Mouse (Mus musculus): ENCODE results near the gene Has1. TPM values are rescaled to one million over a fixed set of nuclear protein-coding genes. Genes with fewer than 3 reads are reported as not detected.

The Has1 gene
- polyA plus RNA-seq (2014; fragmentation: Nextera tagmentation; extraction: Ambion mirVana) = 0.93 and 1.7 TPM in 2 replicates

GRCm38 (mm10) chr17:17855064-17855838 is at the start of gene Has1:
Gene Has1 (minus strand): TSS chr17:17855205.
- no peak within 1 kb of the TSS for H3K9ac ChIP-seq (replicated peaks; ENCODE audit: low read depth, low read length)
- no peak within 1 kb of the TSS for H3K4me3 ChIP-seq (ENCODE audit: low read depth, low read length)
- WGBS = 47% methylated on average over 8 of the region's 8 CpGs
- no peak for ATAC-seq (ENCODE audit: low read depth)
- no peaks in the 10 kb centered on the region for H3K9me3 ChIP-seq (ENCODE audit: control insufficient read depth, low read length)
- no peaks in the 10 kb centered on the region for H3K36me3 ChIP-seq (ENCODE audit: control insufficient read depth, insufficient read depth, low read length)
- H3K27me3 ChIP-seq (ENCODE audit: control insufficient read depth, insufficient read depth, low read length) = no peaks in the 10 kb centered on the region
- H3K4me1 ChIP-seq (ENCODE audit: control insufficient read depth, insufficient read depth, low read length) = no peaks in the 10 kb centered on the region
- H3K27ac ChIP-seq (ENCODE audit: low read depth, low read length) = no peak within 1 kb of the TSS
- no peak within 1 kb of the TSS for H3K4me2 ChIP-seq (ENCODE audit: low read depth, low read length)

DNA sequence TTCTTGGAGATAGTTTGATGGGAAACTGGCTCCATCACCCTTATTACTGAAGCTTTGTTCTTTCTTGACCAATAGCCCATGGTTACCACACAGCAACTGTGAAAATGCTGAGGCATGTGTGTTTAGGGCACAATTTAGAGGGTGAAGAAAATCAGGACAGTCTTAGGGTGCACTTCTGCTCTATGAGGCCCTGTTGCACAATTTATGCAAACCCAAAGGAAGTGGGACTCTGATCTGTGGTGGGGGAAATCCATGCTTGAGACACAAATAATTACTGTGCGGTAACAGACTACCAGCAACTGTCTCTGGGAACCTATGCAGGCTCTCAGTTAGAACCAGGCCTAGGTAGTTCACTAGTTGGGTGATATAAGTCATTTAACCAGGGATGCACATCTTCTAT is 45.8 kb upstream of the Has1 start:
- H3K27me3 ChIP-seq (ENCODE audit: control insufficient read depth, insufficient read depth, low read length) = no peaks in the 10 kb centered on the region; the same call in 1 of the 2 replicates
- no peak overlapping the region for H3K4me2 ChIP-seq (ENCODE audit: low read depth, low read length)
- H3K27ac ChIP-seq (ENCODE audit: low read depth, low read length) = no peak overlapping the region
- no peaks in the 10 kb centered on the region for H3K9me3 ChIP-seq (ENCODE audit: control insufficient read depth, low read length)
- no peak overlapping the region for H3K4me3 ChIP-seq (ENCODE audit: low read depth, low read length)
- no peak for ATAC-seq (ENCODE audit: low read depth)
- H3K4me1 ChIP-seq (ENCODE audit: control insufficient read depth, insufficient read depth, low read length) = no peaks in the 10 kb centered on the region
- WGBS = 93% methylated on average over 1 of the region's 1 CpGs
- no peaks in the 10 kb centered on the region for H3K36me3 ChIP-seq (ENCODE audit: control insufficient read depth, insufficient read depth, low read length)
- no peak overlapping the region for H3K9ac ChIP-seq (replicated peaks; ENCODE audit: low read depth, low read length)

GRCm38 (mm10) chr17:17899268-17899667 is 44.3 kb upstream of the Has1 start:
- H3K9me3 ChIP-seq (ENCODE audit: control insufficient read depth, low read length) = no peaks in the 10 kb centered on the region
- H3K27me3 ChIP-seq (ENCODE audit: control insufficient read depth, insufficient read depth, low read length) = no peaks in the 10 kb centered on the region; the same call in 1 of the 2 replicates
- H3K4me3 ChIP-seq (ENCODE audit: low read depth, low read length) = no peak overlapping the region
- H3K36me3 ChIP-seq (ENCODE audit: control insufficient read depth, insufficient read depth, low read length) = no peaks in the 10 kb centered on the region
- no peak overlapping the region for H3K27ac ChIP-seq (ENCODE audit: low read depth, low read length)
- H3K4me1 ChIP-seq (ENCODE audit: control insufficient read depth, insufficient read depth, low read length) = no peaks in the 10 kb centered on the region
- H3K9ac ChIP-seq (replicated peaks; ENCODE audit: low read depth, low read length) = no peak overlapping the region
- H3K4me2 ChIP-seq (ENCODE audit: low read depth, low read length) = no peak overlapping the region
- WGBS = 83% methylated on average over 2 of the region's 2 CpGs
- peak; percentile 70; the same call in 1 of the 2 replicates for ATAC-seq (ENCODE audit: low read depth)

DNA sequence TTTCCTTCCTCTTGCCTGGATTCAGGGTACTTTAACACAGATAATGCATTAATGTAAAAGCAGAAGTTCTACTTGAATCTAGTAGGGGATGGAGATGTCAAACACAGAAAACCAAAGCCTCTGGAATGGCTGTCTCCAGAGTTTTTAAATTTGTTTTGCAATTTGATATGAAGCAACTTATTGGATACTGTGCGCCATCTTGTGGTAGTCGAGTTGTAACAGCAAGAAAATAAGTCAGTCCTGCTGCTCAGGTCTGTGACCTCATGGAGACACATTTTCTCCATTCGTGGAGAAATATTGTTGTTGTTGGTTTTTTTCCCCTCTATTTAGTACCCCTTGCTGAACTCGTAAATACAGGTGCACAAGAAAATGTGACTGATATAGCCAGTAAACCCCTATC is 41.0 kb upstream of the Has1 start:
- Histone ChIP-seq H3K4me2 (ENCODE audit: low read depth, low read length) (no peak overlapping the region), H3K4me3 (ENCODE audit: low read depth, low read length) (no peak overlapping the region), H3K9me3 (ENCODE audit: control insufficient read depth, low read length) (no peaks in the 10 kb centered on the region), H3K36me3 (ENCODE audit: control insufficient read depth, insufficient read depth, low read length) (no peaks in the 10 kb centered on the region), H3K27me3 (ENCODE audit: control insufficient read depth, insufficient read depth, low read length) (no peaks in the 10 kb centered on the region; the same call in 1 of the 2 replicates), H3K4me1 (ENCODE audit: control insufficient read depth, insufficient read depth, low read length) (no peaks in the 10 kb centered on the region), H3K27ac (ENCODE audit: low read depth, low read length) (no peak overlapping the region), H3K9ac (replicated peaks; ENCODE audit: low read depth, low read length) (no peak overlapping the region)
- 1% methylated on average over 4 of the region's 4 CpGs for WGBS
- ATAC-seq (ENCODE audit: low read depth) = no peak

DNA sequence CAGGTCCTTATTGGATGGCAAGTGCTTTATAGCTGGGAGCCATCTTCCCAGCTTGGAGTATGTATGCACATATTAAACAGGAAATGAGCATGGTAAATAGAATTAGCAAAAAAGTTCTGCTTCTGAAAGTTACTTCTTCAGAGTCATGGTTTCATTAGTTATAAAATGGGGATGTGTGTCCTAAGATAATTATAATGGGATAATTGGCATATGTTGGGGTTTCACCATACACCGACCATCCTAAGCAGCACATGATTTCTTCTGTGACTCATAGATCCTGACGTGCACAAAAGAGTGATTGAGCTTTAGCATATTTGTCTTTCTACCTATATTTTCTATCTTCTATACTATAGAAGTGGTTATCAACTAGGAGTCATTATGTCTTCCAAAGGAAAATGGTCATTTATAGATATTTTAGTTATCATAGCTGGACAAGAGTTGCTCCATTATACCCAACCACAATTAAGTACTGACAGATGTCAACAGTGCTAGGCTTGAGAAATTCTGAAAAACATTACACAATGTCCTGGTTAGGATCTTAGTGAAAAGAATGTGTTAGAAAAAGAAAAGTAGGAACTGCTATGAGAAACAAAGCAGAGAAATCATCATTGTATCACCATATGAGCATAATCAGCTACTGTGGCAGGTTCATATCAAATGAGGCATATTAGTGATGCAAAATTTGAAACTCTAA is 34.9 kb upstream of the Has1 start:
- Histone ChIP-seq H3K4me3 (ENCODE audit: low read depth, low read length) (no peak overlapping the region), H3K9me3 (ENCODE audit: control insufficient read depth, low read length) (no peaks in the 10 kb centered on the region), H3K9ac (replicated peaks; ENCODE audit: low read depth, low read length) (no peak overlapping the region), H3K27me3 (ENCODE audit: control insufficient read depth, insufficient read depth, low read length) (no peaks in the 10 kb centered on the region), H3K4me2 (ENCODE audit: low read depth, low read length) (no peak overlapping the region), H3K36me3 (ENCODE audit: control insufficient read depth, insufficient read depth, low read length) (no peaks in the 10 kb centered on the region), H3K27ac (ENCODE audit: low read depth, low read length) (no peak overlapping the region), H3K4me1 (ENCODE audit: control insufficient read depth, insufficient read depth, low read length) (no peaks in the 10 kb centered on the region)
- ATAC-seq (ENCODE audit: low read depth) = no peak
- WGBS = 93% methylated on average over 2 of the region's 2 CpGs

- 66% methylated on average over 1 of the region's 1 CpGs for WGBS
- H3K9me3 ChIP-seq (ENCODE audit: control insufficient read depth, low read length) = no peaks in the 10 kb centered on the region
- H3K9ac ChIP-seq (replicated peaks; ENCODE audit: low read depth, low read length) = no peak within 1 kb of the TSS
- H3K36me3 ChIP-seq (ENCODE audit: control insufficient read depth, insufficient read depth, low read length) = no peaks in the 10 kb centered on the region
- ATAC-seq (ENCODE audit: low read depth) = no peak
- H3K27ac ChIP-seq (ENCODE audit: low read depth, low read length) = no peak within 1 kb of the TSS
- H3K27me3 ChIP-seq (ENCODE audit: control insufficient read depth, insufficient read depth, low read length) = no peaks in the 10 kb centered on the region
- H3K4me3 ChIP-seq (ENCODE audit: low read depth, low read length) = no peak within 1 kb of the TSS
- H3K4me1 ChIP-seq (ENCODE audit: control insufficient read depth, insufficient read depth, low read length) = no peaks in the 10 kb centered on the region
- no peak within 1 kb of the TSS for H3K4me2 ChIP-seq (ENCODE audit: low read depth, low read length)
These were observed 32.8 kb upstream of the Has1 start, which contains the start of the genes Fpr2 and Fpr3 for GRCm38 (mm10) chr17:17887774-17888248. Gene Fpr2 (plus strand): TSS chr17:17887824. Gene Fpr3 (plus strand): TSS chr17:17887852.

DNA sequence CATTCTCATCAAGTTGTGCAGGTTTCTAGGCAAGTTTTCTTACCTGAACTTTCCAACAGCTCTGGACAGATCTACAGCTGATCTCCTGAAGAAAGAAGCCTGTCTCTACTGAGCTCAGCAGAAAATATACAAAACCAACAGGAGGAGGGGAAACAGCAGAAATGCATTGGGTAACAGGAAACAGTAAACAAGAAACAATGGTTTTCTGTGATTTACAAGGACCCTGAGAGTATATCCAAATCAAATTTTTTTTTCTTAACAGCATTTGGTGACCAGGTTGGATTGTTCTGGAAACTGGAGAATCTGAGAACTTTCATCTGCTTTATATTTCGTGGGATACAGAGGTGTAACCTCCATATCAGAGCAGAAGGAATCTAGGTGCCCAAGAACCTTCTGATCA is 28.8 kb upstream of the Has1 start, which contains the start of gene Fpr1:
Gene Fpr1 (minus strand): TSS at position 101 of the 400 bp plus-strand sequence.
- no peak for ATAC-seq (ENCODE audit: low read depth)
- no peak within 1 kb of the TSS for H3K4me3 ChIP-seq (ENCODE audit: low read depth, low read length)
- no peak within 1 kb of the TSS for H3K4me2 ChIP-seq (ENCODE audit: low read depth, low read length)
- WGBS = 79% methylated on average over 1 of the region's 1 CpGs
- no peak within 1 kb of the TSS for H3K27ac ChIP-seq (ENCODE audit: low read depth, low read length)
- no peaks in the 10 kb centered on the region for H3K9me3 ChIP-seq (ENCODE audit: control insufficient read depth, low read length)
- no peaks in the 10 kb centered on the region for H3K27me3 ChIP-seq (ENCODE audit: control insufficient read depth, insufficient read depth, low read length)
- H3K36me3 ChIP-seq (ENCODE audit: control insufficient read depth, insufficient read depth, low read length) = no peaks in the 10 kb centered on the region
- H3K9ac ChIP-seq (replicated peaks; ENCODE audit: low read depth, low read length) = no peak within 1 kb of the TSS
- no peaks in the 10 kb centered on the region for H3K4me1 ChIP-seq (ENCODE audit: control insufficient read depth, insufficient read depth, low read length)

- no peak for ATAC-seq (ENCODE audit: low read depth)
- Histone ChIP-seq H3K9ac (replicated peaks; ENCODE audit: low read depth, low read length) (no peak overlapping the region), H3K4me1 (ENCODE audit: control insufficient read depth, insufficient read depth, low read length) (no peaks in the 10 kb centered on the region), H3K4me3 (ENCODE audit: low read depth, low read length) (no peak overlapping the region), H3K27me3 (ENCODE audit: control insufficient read depth, insufficient read depth, low read length) (no peaks in the 10 kb centered on the region), H3K9me3 (ENCODE audit: control insufficient read depth, low read length) (no peaks in the 10 kb centered on the region), H3K36me3 (ENCODE audit: control insufficient read depth, insufficient read depth, low read length) (no peaks in the 10 kb centered on the region), H3K4me2 (ENCODE audit: low read depth, low read length) (no peak overlapping the region), H3K27ac (ENCODE audit: low read depth, low read length) (no peak overlapping the region)
- 89% methylated on average over 3 of the region's 3 CpGs for WGBS
These were observed 27.7 kb upstream of the Has1 start for GRCm38 (mm10) chr17:17882672-17883071.

DNA sequence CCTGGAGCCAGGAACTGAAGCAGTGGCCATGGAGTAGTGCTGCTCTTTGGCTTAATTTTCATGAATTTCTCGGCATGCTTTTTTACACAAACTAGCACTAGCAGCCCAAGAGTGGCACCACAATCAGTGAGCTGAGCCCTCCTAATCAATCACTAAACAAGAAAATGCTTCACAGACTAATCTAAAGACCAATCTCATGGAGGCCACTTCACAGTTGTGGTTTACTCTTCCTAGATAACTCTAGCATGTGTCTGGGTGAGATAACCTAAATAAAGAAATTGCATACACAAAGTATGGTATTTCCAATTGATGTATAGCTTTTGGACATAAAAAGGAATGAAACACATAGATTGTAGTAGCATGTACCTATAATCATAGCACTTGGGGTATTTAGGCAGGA is 24.3 kb upstream of the Has1 start:
- no peak overlapping the region for H3K4me3 ChIP-seq (ENCODE audit: low read depth, low read length)
- H3K36me3 ChIP-seq (ENCODE audit: control insufficient read depth, insufficient read depth, low read length) = no peaks in the 10 kb centered on the region
- no peak overlapping the region for H3K9ac ChIP-seq (replicated peaks; ENCODE audit: low read depth, low read length)
- H3K9me3 ChIP-seq (ENCODE audit: control insufficient read depth, low read length) = no peaks in the 10 kb centered on the region
- H3K27me3 ChIP-seq (ENCODE audit: control insufficient read depth, insufficient read depth, low read length) = no peaks in the 10 kb centered on the region
- no peak for ATAC-seq (ENCODE audit: low read depth)
- H3K4me1 ChIP-seq (ENCODE audit: control insufficient read depth, insufficient read depth, low read length) = no peaks in the 10 kb centered on the region
- WGBS = 96% methylated on average over 1 of the region's 1 CpGs
- no peak overlapping the region for H3K27ac ChIP-seq (ENCODE audit: low read depth, low read length)
- no peak overlapping the region for H3K4me2 ChIP-seq (ENCODE audit: low read depth, low read length)

Measured in neural tube, embryonic 14.5 days (tissue).